Mouse (Mus musculus) myocyte (in vitro differentiated cells): ENCODE data around the gene Gm11985. TPM values are rescaled to one million over a fixed set of nuclear protein-coding genes. Genes with fewer than 3 reads are reported as not detected.

Experiments used
- H3K27me3 ChIP-seq: one replicate; pipeline ENCODE4 v1.6.1; 2011; ENCODE audit not compliant: control insufficient read depth, insufficient read depth, insufficient read length
- H3K36me3 ChIP-seq: one replicate; pipeline ENCODE4 v1.6.1; 2011; ENCODE audit not compliant: control insufficient read depth, insufficient read depth
- H3K4me2 ChIP-seq: one replicate; pipeline ENCODE4 v1.6.1; 2011; ENCODE audit warnings: low read depth, control low read depth
- H3K4me3 ChIP-seq: one replicate; pipeline ENCODE4 v1.5.1; 2011; ENCODE audit warnings: mild to moderate bottlenecking, control low read depth, moderate library complexity
- H3K79me2 ChIP-seq: one replicate; pipeline ENCODE4 v1.6.1; 2011; ENCODE audit not compliant: control insufficient read depth, insufficient read depth
- H3ac ChIP-seq: one replicate; pipeline ENCODE4 v1.6.1; 2011; ENCODE audit not compliant: control insufficient read depth, insufficient read length
- CEBPB ChIP-seq: IDR thresholded peaks from 2 replicates; pipeline ENCODE4 v1.6.1; 2011; ENCODE audit warnings: mild to moderate bottlenecking, moderate library complexity; ENCODE audit not compliant: poor library complexity, insufficient read depth, severe bottlenecking
- E2F4 ChIP-seq: IDR thresholded peaks from one replicate; pipeline ENCODE4 v1.6.1; 2011; ENCODE audit warnings: mild to moderate bottlenecking, control low read depth, moderate library complexity; ENCODE audit not compliant: insufficient read depth
- MAX ChIP-seq: IDR thresholded peaks from one replicate; pipeline ENCODE4 v1.6.1; 2011; ENCODE audit warnings: low read depth, mild to moderate bottlenecking, control low read depth
- MYOD1 ChIP-seq, 3 experiments: IDR thresholded peaks; one replicate each; pipeline ENCODE4 v1.6.1; 2011; ENCODE audit warnings: control low read depth in 2 of 3, low read depth in 2 of 3, mild to moderate bottlenecking in 2 of 3, moderate library complexity in 1 of 3; ENCODE audit not compliant: insufficient read length in 2 of 3, control insufficient read depth in 1 of 3
- MYOG ChIP-seq, 3 experiments: IDR thresholded peaks; one replicate each; pipeline ENCODE4 v1.6.1; 2011; ENCODE audit warnings: control low read depth in 2 of 3, low read depth in 2 of 3, mild to moderate bottlenecking in 2 of 3; ENCODE audit not compliant: insufficient read length in 2 of 3, control insufficient read depth in 1 of 3, insufficient read depth in 1 of 3
- POLR2A ChIP-seq: IDR thresholded peaks from one replicate; pipeline ENCODE4 v1.6.1; 2011; ENCODE audit warnings: low read depth, mild to moderate bottlenecking, control low read depth, moderate library complexity; ENCODE audit not compliant: insufficient read length
- POLR2AphosphoS2 ChIP-seq: IDR thresholded peaks from one replicate; pipeline ENCODE4 v1.6.1; 2011; ENCODE audit warnings: low read depth, control low read depth; ENCODE audit not compliant: insufficient read length
- REST ChIP-seq: IDR thresholded peaks from one replicate; pipeline ENCODE4 v1.6.1; 2011; ENCODE audit warnings: mild to moderate bottlenecking, control low read depth, moderate library complexity; ENCODE audit not compliant: insufficient read depth, insufficient read length
- SRF ChIP-seq: IDR thresholded peaks from one replicate; pipeline ENCODE4 v1.6.1; 2011; ENCODE audit warnings: low read depth; ENCODE audit not compliant: control insufficient read depth, insufficient read length
- TCF12 ChIP-seq: IDR thresholded peaks from one replicate; pipeline ENCODE4 v1.6.1; 2011; ENCODE audit warnings: mild to moderate bottlenecking, control low read depth; ENCODE audit not compliant: poor library complexity, insufficient read depth, severe bottlenecking
- TCF3 ChIP-seq: IDR thresholded peaks from one replicate; pipeline ENCODE4 v1.6.1; 2011; ENCODE audit warnings: low read depth, control low read depth; ENCODE audit not compliant: insufficient read length
- USF1 ChIP-seq: IDR thresholded peaks from one replicate; pipeline ENCODE4 v1.6.1; 2011; ENCODE audit warnings: low read depth, mild to moderate bottlenecking, control low read depth, moderate library complexity
- polyA plus RNA-seq: library from polyadenylated mRNA; unstranded; fragments of >200 nt; fragmentation: generic; extraction: Trizol; gene quantifications from one replicate; pipeline ENCODE4 v1.2.1, GENCODE M21; 2012; ENCODE audit warnings: missing spikeins

The Gm11985 gene
- polyA plus RNA-seq, 1 experiment: not detected

- no peak overlapping the region for H3K4me3 ChIP-seq
- no peaks in the 10 kb centered on the region for H3K27me3 ChIP-seq
- no peak overlapping the region for H3ac ChIP-seq
- no peaks in the 10 kb centered on the region for H3K36me3 ChIP-seq
- no peaks in the 10 kb centered on the region for H3K79me2 ChIP-seq
- no peak overlapping the region for H3K4me2 ChIP-seq
- no peak for TF ChIP-seq REST
- TF ChIP-seq USF1: no peak
- TF ChIP-seq SRF: no peak
- no peak for TF ChIP-seq CEBPB
- TF ChIP-seq MAX: no peak
- no peak for TF ChIP-seq POLR2AphosphoS2
- no peak for TF ChIP-seq TCF12
- TF ChIP-seq TCF3: no peak
- TF ChIP-seq E2F4: no peak
- TF ChIP-seq MYOD1 (IDR thresholded peaks at IDR 0.05; ENCODE audit: control insufficient read depth in 1 of 3, insufficient read length in 2 of 3, low read depth in 2 of 3): no peak
- TF ChIP-seq MYOG (IDR thresholded peaks at IDR 0.05; ENCODE audit: control insufficient read depth in 1 of 3, insufficient read depth in 1 of 3, insufficient read length in 2 of 3, low read depth in 2 of 3): no peak
- no peak for TF ChIP-seq POLR2A
Observed at GRCm38 (mm10) chr11:7147536-7147935, 40.8 kb downstream of the Gm11985 start.

- no peaks in the 10 kb centered on the region for H3K27me3 ChIP-seq
Observed at GRCm38 (mm10) chr11:7145221-7145620, 43.1 kb downstream of the Gm11985 start.

DNA sequence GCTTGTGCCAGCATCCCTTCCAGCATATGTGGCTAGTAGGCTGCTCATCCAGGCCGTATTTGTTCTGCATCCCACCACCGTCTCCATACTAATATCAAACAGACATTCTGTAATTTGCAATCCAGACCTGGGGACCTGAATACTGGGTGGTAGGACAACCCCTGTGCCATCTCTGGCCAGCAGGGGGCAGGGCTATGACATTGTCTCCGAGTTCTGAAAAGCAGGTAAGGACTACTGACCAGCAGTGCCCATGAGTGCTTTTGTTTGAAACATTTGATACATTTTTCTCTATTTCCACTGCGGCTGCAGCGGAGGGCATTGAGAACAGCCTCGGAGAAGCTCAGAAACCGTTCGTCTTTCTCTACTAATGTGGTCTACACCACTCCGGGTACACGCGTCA lies 44.0 kb downstream of the Gm11985 start:
- H3ac ChIP-seq: no peak overlapping the region
- TF ChIP-seq POLR2A (no peak), MYOG (IDR thresholded peaks at IDR 0.05; ENCODE audit: control insufficient read depth in 1 of 3, insufficient read depth in 1 of 3, insufficient read length in 2 of 3, low read depth in 2 of 3) (no peak), MAX (no peak), REST (no peak), MYOD1 (IDR thresholded peaks at IDR 0.05; ENCODE audit: control insufficient read depth in 1 of 3, insufficient read length in 2 of 3, low read depth in 2 of 3) (no peak)
- H3K27me3 ChIP-seq: no peaks in the 10 kb centered on the region
- H3K4me2 ChIP-seq: no peak overlapping the region
- no peak overlapping the region for H3K4me3 ChIP-seq
- no peaks in the 10 kb centered on the region for H3K36me3 ChIP-seq
- no peaks in the 10 kb centered on the region for H3K79me2 ChIP-seq

More at GRCm38 (mm10) chr11:7145221-7145620, 43.1 kb downstream of the Gm11985 start:
- Histone ChIP-seq H3K36me3 (no peaks in the 10 kb centered on the region), H3ac (no peak overlapping the region), H3K79me2 (no peaks in the 10 kb centered on the region), H3K4me3 (no peak overlapping the region), H3K4me2 (no peak overlapping the region)
- TF ChIP-seq USF1 (no peak), TCF3 (no peak), POLR2AphosphoS2 (no peak), MAX (no peak), MYOD1 (IDR thresholded peaks at IDR 0.05; ENCODE audit: control insufficient read depth in 1 of 3, insufficient read length in 2 of 3, low read depth in 2 of 3) (no peak), E2F4 (no peak), SRF (no peak)

- TF ChIP-seq POLR2AphosphoS2 (no peak), E2F4 (no peak), CEBPB (no peak), SRF (no peak), USF1 (no peak), TCF3 (no peak), POLR2A (no peak), MYOD1 (IDR thresholded peaks at IDR 0.05; ENCODE audit: control insufficient read depth in 1 of 3, insufficient read length in 2 of 3, low read depth in 2 of 3) (no peak), TCF12 (no peak), MYOG (IDR thresholded peaks at IDR 0.05; ENCODE audit: control insufficient read depth in 1 of 3, insufficient read depth in 1 of 3, insufficient read length in 2 of 3, low read depth in 2 of 3) (no peak), MAX (no peak), REST (no peak)
Observed at GRCm38 (mm10) chr11:7142725-7143124, 45.6 kb downstream of the Gm11985 start.

GRCm38 (mm10) chr11:7140449-7140848 lies 47.9 kb downstream of the Gm11985 start:
- Histone ChIP-seq H3K4me3 (no peak overlapping the region), H3K36me3 (no peaks in the 10 kb centered on the region), H3ac (no peak overlapping the region), H3K79me2 (no peaks in the 10 kb centered on the region), H3K4me2 (no peak overlapping the region), H3K27me3 (no peaks in the 10 kb centered on the region)
- no peak for TF ChIP-seq E2F4
- no peak for TF ChIP-seq POLR2AphosphoS2

More at GRCm38 (mm10) chr11:7142725-7143124, 45.6 kb downstream of the Gm11985 start:
- Histone ChIP-seq H3K36me3 (no peaks in the 10 kb centered on the region), H3K79me2 (no peaks in the 10 kb centered on the region), H3K4me2 (no peak overlapping the region), H3K4me3 (no peak overlapping the region), H3K27me3 (no peaks in the 10 kb centered on the region), H3ac (no peak overlapping the region)
